Mouse (Mus musculus) hindbrain, embryonic 14.5 days (tissue): ENCODE data around the gene Gm364. TPM values are rescaled to one million over a fixed set of nuclear protein-coding genes. Genes with fewer than 3 reads are reported as not detected.
A peak's percentile ranks its signal among the peaks of the same experiment; 100 is the strongest.

Experiments
- ATAC-seq: fragments of 200-750 bp; cut with Nextera tagmentation; 2 replicates; pipeline ENCODE4 v1.8.0; 2017; ENCODE audit warnings: moderate number of reproducible peaks, mild to moderate bottlenecking, moderate TSS enrichment, moderate library complexity; ENCODE audit not compliant: low FRiP score
- DNase-seq: peaks from one replicate; pipeline ENCODE4 v3.0.0-alpha.2; 2015; ENCODE audit warnings: low spot score
- H3K27ac ChIP-seq: fragments of 300-500 bp; sonication (generic); 2 replicates; pipeline ENCODE4 v1.5.1; 2014; ENCODE audit warnings: mild to moderate bottlenecking, moderate library complexity
- H3K27me3 ChIP-seq: fragments of 300-500 bp; sonication (generic); 2 replicates; pipeline ENCODE4 v1.6.1; 2014; ENCODE audit warnings: mild to moderate bottlenecking, low read length, mixed read lengths; ENCODE audit not compliant: control insufficient read depth, insufficient read depth
- H3K36me3 ChIP-seq: fragments of 300-500 bp; sonication (generic); replicated peaks from 2 replicates; pipeline ENCODE4 v1.6.1; 2014; ENCODE audit not compliant: control insufficient read depth, insufficient read depth
- H3K4me1 ChIP-seq: fragments of 300-500 bp; sonication (generic); replicated peaks from 2 replicates; pipeline ENCODE4 v1.6.1; 2014; ENCODE audit warnings: antibody characterized with exemption, low read length, mixed read lengths; ENCODE audit not compliant: control insufficient read depth, insufficient read depth
- H3K4me2 ChIP-seq: fragments of 300-500 bp; sonication (generic); replicated peaks from 2 replicates; pipeline ENCODE4 v1.6.1; 2014; ENCODE audit warnings: mild to moderate bottlenecking, moderate library complexity
- H3K4me3 ChIP-seq: fragments of 300-500 bp; sonication (generic); replicated peaks from 2 replicates; pipeline ENCODE4 v1.5.1; 2014; ENCODE audit warnings: mild to moderate bottlenecking, low read length
- H3K9ac ChIP-seq: fragments of 300-500 bp; sonication (generic); 2 replicates; pipeline ENCODE4 v1.6.1; 2014
- H3K9me3 ChIP-seq: fragments of 300-500 bp; sonication (generic); 2 replicates; pipeline ENCODE4 v1.6.1; 2016; ENCODE audit warnings: low read length; ENCODE audit not compliant: control insufficient read depth
- WGBS: fragments of 180-500 bp; shearing (Covaris S2); extraction: QIAGEN DNeasy Blood & Tissue Kit; methylation state at CpG from one replicate; pipeline ENCODE4 v1.1.7; 2014; 5-methylcytosine and 5-hydroxymethylcytosine counted together
- polyA plus RNA-seq: library from polyadenylated mRNA; unstranded; fragments of >200 nt; fragmentation: Nextera tagmentation; extraction: Ambion mirVana; gene quantifications from 2 replicates; pipeline ENCODE4 v1.2.1, GENCODE M21; 2014

Gm364 gene
- polyA plus RNA-seq, 1 experiment from 2014 or later, result not detected

GRCm38 (mm10) chrX:57521117-57522095, 112.5 kb downstream of the Gm364 start:
- Histone ChIP-seq H3K4me3 (peak overlapping the region; percentile 22), H3K4me2 (peak overlapping the region; percentile 45), H3K27ac (no peak overlapping the region; the same call in 1 of the 2 replicates), H3K9ac (no peak overlapping the region), H3K36me3 (no peaks in the 10 kb centered on the region), H3K9me3 (no peaks in the 10 kb centered on the region), H3K4me1 (no peaks in the 10 kb centered on the region), H3K27me3 (no peaks in the 10 kb centered on the region)
- 32% methylated on average over 27 of the region's 28 CpGs for WGBS
- DNase-seq, result no peak
- ATAC-seq, result 0 out of 2 replicates have a peak, but pooled peaks have one; percentile 27

Other genes starting within 250 kb of the Gm364 start
- gene Cd40lg, start 197.0 kb upstream of the Gm364 start, polyA plus RNA-seq, result not detected in 2 replicates
- 8.8 and 9.2 TPM in 2 replicates for gene Arhgef6, start 70.4 kb upstream of the Gm364 start, polyA plus RNA-seq
- 175 and 179 TPM in 2 replicates for gene Rbmx, start 16.1 kb upstream of the Gm364 start, polyA plus RNA-seq
- 0.63 and 1.0 TPM in 2 replicates for gene Gpr101, start 94.6 kb downstream of the Gm364 start, polyA plus RNA-seq